Mouse (Mus musculus): Measurements from ENCODE around the gene Foxn1.

- no peak for TF ChIP-seq HCFC1 (IDR thresholded peaks at IDR 0.05; ENCODE audit: borderline replicate concordance, insufficient read depth, low read length)
- no peak for TF ChIP-seq ZC3H11A (IDR thresholded peaks at IDR 0.05; ENCODE audit: borderline replicate concordance, low read depth, low read length)
- TF ChIP-seq MAFK (IDR thresholded peaks at IDR 0.05; ENCODE audit: insufficient read depth, low read depth, low read length): no peak
Measured at GRCm38 (mm10) chr11:78427655-78428054, 41.3 kb upstream of the Foxn1 start.

Measured in ES-E14 (cell line).